Mouse (Mus musculus) forebrain, embryonic 16.5 days (tissue): ENCODE data around the gene Map3k4. TPM values are rescaled to one million over a fixed set of nuclear protein-coding genes. Genes with fewer than 3 reads are reported as not detected.

ENCODE experiments used
- ATAC-seq: fragments of 200-750 bp; cut with Nextera tagmentation; 2 replicates; pipeline ENCODE4 v1.8.0; 2017; ENCODE audit warnings: mild to moderate bottlenecking, moderate library complexity
- H3K27ac ChIP-seq: fragments of 300-500 bp; sonication (generic); 2 replicates; pipeline ENCODE4 v1.5.1; 2014; ENCODE audit warnings: low read length, control low read depth
- H3K27me3 ChIP-seq: fragments of 300-500 bp; sonication (generic); replicated peaks from 2 replicates; pipeline ENCODE4 v1.6.1; 2014; ENCODE audit warnings: low read length; ENCODE audit not compliant: control insufficient read depth, insufficient read depth
- H3K36me3 ChIP-seq: fragments of 300-500 bp; sonication (generic); 2 replicates; pipeline ENCODE4 v1.6.1; 2014; ENCODE audit not compliant: control insufficient read depth, insufficient read depth
- H3K4me1 ChIP-seq: fragments of 300-500 bp; sonication (generic); replicated peaks from 2 replicates; pipeline ENCODE4 v1.6.1; 2014; ENCODE audit warnings: low read length; ENCODE audit not compliant: control insufficient read depth, insufficient read depth
- H3K4me2 ChIP-seq: fragments of 300-500 bp; sonication (generic); 2 replicates; pipeline ENCODE4 v1.6.1; 2014; ENCODE audit warnings: mild to moderate bottlenecking, low read length, control low read depth
- H3K4me3 ChIP-seq: fragments of 300-500 bp; sonication (generic); replicated peaks from 2 replicates; pipeline ENCODE4 v1.5.1; 2014; ENCODE audit warnings: mild to moderate bottlenecking, low read length, control low read depth
- H3K9ac ChIP-seq: fragments of 300-500 bp; sonication (generic); replicated peaks from 2 replicates; pipeline ENCODE4 v1.6.1; 2014; ENCODE audit warnings: low read depth, low read length, control low read depth
- H3K9me3 ChIP-seq: fragments of 300-500 bp; sonication (generic); 2 replicates; pipeline ENCODE4 v1.6.1; 2016; ENCODE audit warnings: low read length; ENCODE audit not compliant: control insufficient read depth
- WGBS: fragments of 180-500 bp; shearing (Covaris S2); extraction: QIAGEN DNeasy Blood & Tissue Kit; methylation state at CpG from one replicate; pipeline ENCODE4 v1.1.7; 2014; 5-methylcytosine and 5-hydroxymethylcytosine counted together
- polyA plus RNA-seq: library from polyadenylated mRNA; unstranded; fragments of >200 nt; fragmentation: Nextera tagmentation; extraction: Ambion mirVana; gene quantifications from 2 replicates; pipeline ENCODE4 v1.2.1, GENCODE M21; 2015

Gene Map3k4
- polyA plus RNA-seq, 1 experiment from 2014 or later, result 37.8 TPM

- Histone ChIP-seq H3K4me3 (no peak overlapping the region), H3K27me3 (no peaks in the 10 kb centered on the region), H3K36me3 (no peaks in the 10 kb centered on the region), H3K9me3 (no peaks in the 10 kb centered on the region), H3K4me1 (0 out of 2 replicates have a peak, but pooled peaks cover 3% of the 10 kb centered on the region), H3K9ac (no peak overlapping the region), H3K4me2 (no peak overlapping the region), H3K27ac (no peak overlapping the region)
- 92% methylated on average over 9 of the region's 9 CpGs for WGBS
- no peak for ATAC-seq
Measured at GRCm38 (mm10) chr17:12309493-12309892, 9.1 kb downstream of the Map3k4 start.

GRCm38 (mm10) chr17:12309059-12309458, 9.5 kb downstream of the Map3k4 start:
- Histone ChIP-seq H3K27ac (no peak overlapping the region), H3K4me1 (0 out of 2 replicates have a peak, but pooled peaks cover 2% of the 10 kb centered on the region), H3K4me3 (no peak overlapping the region), H3K9ac (no peak overlapping the region), H3K27me3 (no peaks in the 10 kb centered on the region), H3K36me3 (no peaks in the 10 kb centered on the region), H3K9me3 (no peaks in the 10 kb centered on the region), H3K4me2 (no peak overlapping the region)
- WGBS, result 76% methylated on average over 8 of the region's 8 CpGs
- no peak for ATAC-seq

- 82% methylated on average over 20 of the region's 20 CpGs for WGBS
Measured at GRCm38 (mm10) chr17:12307251-12308135, 11.1 kb downstream of the Map3k4 start.

GRCm38 (mm10) chr17:12304658-12305057, 13.9 kb downstream of the Map3k4 start:
- 96% methylated on average over 6 of the region's 6 CpGs for WGBS
- Histone ChIP-seq H3K36me3 (no peaks in the 10 kb centered on the region), H3K27me3 (no peaks in the 10 kb centered on the region), H3K9me3 (no peaks in the 10 kb centered on the region), H3K4me3 (no peak overlapping the region), H3K9ac (no peak overlapping the region), H3K4me2 (no peak overlapping the region), H3K27ac (no peak overlapping the region), H3K4me1 (peaks cover 10% of the 10 kb centered on the region)
- ATAC-seq, result no peak

More at GRCm38 (mm10) chr17:12307251-12308135, 11.1 kb downstream of the Map3k4 start:
- no peak overlapping the region for H3K4me2 ChIP-seq
- no peak overlapping the region for H3K27ac ChIP-seq
- H3K4me3 ChIP-seq, result no peak overlapping the region
- no peaks in the 10 kb centered on the region for H3K4me1 ChIP-seq
- no peaks in the 10 kb centered on the region for H3K27me3 ChIP-seq
- H3K9ac ChIP-seq, result no peak overlapping the region
- no peak for ATAC-seq
- no peaks in the 10 kb centered on the region for H3K36me3 ChIP-seq
- H3K9me3 ChIP-seq, result no peaks in the 10 kb centered on the region

GRCm38 (mm10) chr17:12300896-12301706, 17.5 kb downstream of the Map3k4 start:
- H3K4me1 ChIP-seq, result peaks cover 20% of the 10 kb centered on the region
- H3K4me2 ChIP-seq, result no peak overlapping the region
- H3K36me3 ChIP-seq, result no peaks in the 10 kb centered on the region
- H3K9ac ChIP-seq, result no peak overlapping the region
- 50% methylated on average over 3 of the region's 3 CpGs for WGBS
- H3K4me3 ChIP-seq, result no peak overlapping the region
- peak; percentile 56 for ATAC-seq
- H3K27ac ChIP-seq, result no peak overlapping the region
- H3K9me3 ChIP-seq, result no peaks in the 10 kb centered on the region
- H3K27me3 ChIP-seq, result no peaks in the 10 kb centered on the region

GRCm38 (mm10) chr17:12300127-12300675, 18.4 kb downstream of the Map3k4 start:
- WGBS, result 26% methylated on average over 14 of the region's 14 CpGs

GRCm38 (mm10) chr17:12299371-12299770, 19.2 kb downstream of the Map3k4 start:
- Histone ChIP-seq H3K9ac (no peak overlapping the region), H3K4me3 (no peak overlapping the region), H3K4me2 (no peak overlapping the region), H3K9me3 (no peaks in the 10 kb centered on the region), H3K36me3 (no peaks in the 10 kb centered on the region), H3K4me1 (peaks cover 20% of the 10 kb centered on the region), H3K27me3 (no peaks in the 10 kb centered on the region), H3K27ac (no peak overlapping the region)
- ATAC-seq, result no peak
- 68% methylated on average over 7 of the region's 7 CpGs for WGBS

More at GRCm38 (mm10) chr17:12300127-12300675, 18.4 kb downstream of the Map3k4 start:
- no peak overlapping the region for H3K4me3 ChIP-seq
- ATAC-seq, result no peak
- no peak overlapping the region for H3K27ac ChIP-seq
- 0 out of 2 replicates have a peak overlapping the region, but pooled peaks have one; percentile 8 for H3K9ac ChIP-seq
- no peaks in the 10 kb centered on the region for H3K36me3 ChIP-seq
- H3K4me1 ChIP-seq, result peaks cover 20% of the 10 kb centered on the region
- H3K27me3 ChIP-seq, result no peaks in the 10 kb centered on the region
- no peak overlapping the region; the same call in 1 of the 2 replicates for H3K4me2 ChIP-seq
- no peaks in the 10 kb centered on the region for H3K9me3 ChIP-seq

GRCm38 (mm10) chr17:12297978-12298377, 20.6 kb downstream of the Map3k4 start:
- Histone ChIP-seq H3K4me2 (no peak overlapping the region), H3K36me3 (no peaks in the 10 kb centered on the region), H3K4me1 (peaks cover 30% of the 10 kb centered on the region), H3K9ac (no peak overlapping the region), H3K4me3 (no peak overlapping the region), H3K27me3 (no peaks in the 10 kb centered on the region), H3K27ac (no peak overlapping the region), H3K9me3 (no peaks in the 10 kb centered on the region)
- 94% methylated on average over 4 of the region's 4 CpGs for WGBS
- no peak for ATAC-seq

GRCm38 (mm10) chr17:12297292-12297691, 21.3 kb downstream of the Map3k4 start:
- Histone ChIP-seq H3K4me3 (no peak overlapping the region), H3K4me1 (peaks cover 33% of the 10 kb centered on the region), H3K9ac (no peak overlapping the region), H3K9me3 (no peaks in the 10 kb centered on the region), H3K4me2 (no peak overlapping the region), H3K27me3 (no peaks in the 10 kb centered on the region), H3K36me3 (no peaks in the 10 kb centered on the region), H3K27ac (no peak overlapping the region)
- no peak for ATAC-seq
- 75% methylated on average over 7 of the region's 7 CpGs for WGBS
